Mouse (Mus musculus) spleen, postnatal 14 days (tissue): ENCODE results near the gene Pomt2.
"Not testable (repeated sequence)": the region's sequence is repeated elsewhere in the genome, so short reads cannot be mapped to it uniquely, and the experiment has no call there.

Experiments
- DNase-seq, 2 experiments: peaks; one replicate each; pipeline ENCODE4 v3.0.0; 2021 to 2022; ENCODE audit warnings: low spot score in 2 of 2

Pomt2 gene

GRCm38 (mm10) chr12:87147395-87148089, at the start of gene Pomt2:
Gene Pomt2 (minus strand): TSS chr12:87147968.
- peak; percentile 76 to 82 for DNase-seq

DNA sequence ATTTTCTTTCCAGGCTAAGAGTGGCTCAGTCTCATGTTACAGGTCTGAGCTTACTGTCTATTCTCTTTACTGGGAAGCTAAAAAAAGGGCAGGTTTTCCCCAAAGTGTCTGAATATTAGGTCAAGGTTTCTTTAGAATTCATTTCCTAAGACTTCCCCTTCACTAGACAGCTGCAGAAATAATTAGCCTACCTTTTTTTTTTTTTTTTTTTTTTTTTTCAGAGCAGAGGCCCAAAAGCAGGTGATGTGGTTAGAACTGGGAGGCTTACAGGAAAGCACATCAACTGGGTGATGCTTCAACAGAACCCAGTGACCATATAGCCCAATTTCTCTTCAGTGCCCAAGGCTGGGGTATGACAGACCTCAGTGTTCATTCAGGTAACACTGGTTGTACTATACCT, 48.5 kb upstream of the Pomt2 start:
- DNase-seq = no peak

- DNase-seq = no peak
These were observed 47.3 kb upstream of the Pomt2 start for GRCm38 (mm10) chr12:87195069-87195468.

DNA sequence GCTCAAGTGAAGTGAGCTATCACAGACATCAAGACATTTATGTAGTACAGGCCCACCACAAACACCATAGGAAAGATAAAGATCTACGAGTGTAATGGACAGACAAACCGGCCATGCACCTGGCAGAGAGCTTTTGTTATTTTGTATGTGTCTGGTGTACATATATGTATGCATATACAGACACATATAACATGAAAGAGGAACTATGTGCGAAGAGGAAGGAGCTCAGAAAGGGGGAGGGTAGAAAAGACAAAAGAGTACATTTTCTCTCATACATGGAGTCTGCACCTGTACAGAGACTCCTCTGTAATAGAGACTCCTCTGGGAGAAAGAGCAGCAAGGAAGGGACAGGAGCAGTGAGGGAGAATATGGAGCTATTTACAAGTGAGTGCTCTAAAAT, 45.2 kb upstream of the Pomt2 start:
- DNase-seq = no peak

- DNase-seq = no peak
These were observed 29.9 kb upstream of the Pomt2 start for GRCm38 (mm10) chr12:87177631-87178030.

DNA sequence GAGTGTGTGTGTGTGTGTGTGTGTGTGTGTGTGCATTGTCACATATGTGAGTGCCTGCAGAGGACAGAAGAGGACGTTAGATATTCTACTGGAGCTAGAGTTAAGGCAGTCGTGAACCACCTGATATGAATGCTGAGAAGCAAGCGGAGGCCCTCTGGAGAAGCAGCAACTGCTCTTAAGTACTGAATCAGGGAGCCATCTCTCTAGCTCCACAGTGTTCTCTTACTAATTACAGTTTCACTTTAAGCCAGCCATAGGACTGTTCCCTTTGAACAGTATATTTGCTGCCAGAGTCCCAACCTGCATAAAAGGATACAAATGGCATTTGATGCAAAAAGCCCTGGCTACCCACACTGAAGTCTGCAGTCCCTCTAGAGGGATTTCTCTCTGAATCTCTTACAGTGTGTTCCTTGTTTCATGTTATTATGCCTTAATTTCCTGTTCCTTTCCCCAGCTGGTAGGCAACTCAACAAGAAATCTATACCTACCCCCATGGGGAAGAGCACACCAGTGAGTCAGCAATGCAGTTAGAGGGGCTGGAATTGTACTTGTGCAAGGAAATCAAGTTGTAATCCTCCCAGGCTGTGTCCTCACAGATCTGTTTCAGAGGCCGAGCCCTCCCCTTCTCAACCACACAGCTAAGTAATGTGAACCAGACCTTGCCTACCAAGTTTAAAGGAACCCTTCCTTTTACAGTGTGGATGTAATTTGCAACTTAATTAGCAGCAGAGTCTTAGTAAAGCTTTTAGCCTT, 27.6 kb upstream of the Pomt2 start:
- no peak for DNase-seq

DNA sequence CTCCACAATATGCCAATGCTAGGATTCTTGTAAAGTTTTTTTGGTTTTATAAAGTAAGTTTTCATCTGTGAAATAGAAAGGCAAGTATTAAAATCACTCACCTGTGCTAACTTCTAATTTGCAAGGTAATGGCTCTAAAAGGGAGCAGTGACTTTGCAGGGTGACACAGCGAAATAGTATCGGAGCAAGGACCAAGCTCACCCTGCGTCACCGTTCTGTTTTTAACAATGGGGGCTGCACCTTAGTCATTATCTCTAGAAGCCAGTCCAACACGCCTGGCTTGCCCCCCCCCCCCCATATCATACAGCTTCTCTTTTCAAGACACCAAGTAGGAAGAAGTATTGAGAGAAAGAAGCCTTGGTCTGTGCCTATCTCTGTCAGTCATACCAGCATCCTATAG, 13.0 kb upstream of the Pomt2 start:
- DNase-seq = no peak

- DNase-seq = no peak
These were observed 12.5 kb upstream of the Pomt2 start for GRCm38 (mm10) chr12:87160310-87160709.

DNA sequence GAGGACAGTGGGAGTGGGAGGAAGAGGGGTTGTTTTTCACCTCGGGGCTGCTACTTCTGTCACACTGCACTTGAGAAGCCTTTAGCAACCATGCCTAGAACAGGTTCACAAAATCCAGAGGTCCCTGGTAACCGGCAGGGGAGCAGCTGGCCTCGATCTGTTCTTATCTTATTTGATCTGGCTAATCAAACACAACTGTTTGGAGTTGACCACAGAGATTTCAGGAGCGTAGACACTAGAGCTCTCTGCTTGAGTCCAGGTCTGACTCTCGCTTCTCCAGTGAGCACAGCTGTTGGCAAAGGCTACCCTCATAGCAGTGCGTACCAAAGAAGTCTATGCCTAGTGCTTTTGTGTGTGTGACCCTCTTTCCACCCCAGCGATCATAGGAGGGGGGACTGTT, 10.3 kb upstream of the Pomt2 start:
- no peak for DNase-seq

DNA sequence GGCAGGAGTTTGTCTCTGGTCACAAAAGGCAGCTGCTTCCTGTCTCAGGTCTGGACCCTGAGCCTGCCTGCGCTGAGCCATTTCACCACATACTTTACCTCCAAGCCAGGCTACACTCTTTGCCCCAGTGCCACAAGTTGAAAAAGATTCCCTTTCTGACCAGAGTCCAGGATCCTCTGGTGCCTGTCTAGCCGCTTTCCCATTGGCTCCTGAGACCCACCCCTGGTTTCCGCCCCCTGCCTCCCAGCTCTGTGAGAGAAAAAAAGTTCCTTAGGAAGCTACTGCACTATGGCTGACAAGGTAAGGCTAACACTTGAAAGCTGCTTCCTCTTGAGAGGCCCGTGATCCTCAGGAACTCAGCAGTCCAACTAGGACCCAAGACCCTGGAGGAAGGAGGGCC, 9.6 kb upstream of the Pomt2 start:
- no peak for DNase-seq

DNA sequence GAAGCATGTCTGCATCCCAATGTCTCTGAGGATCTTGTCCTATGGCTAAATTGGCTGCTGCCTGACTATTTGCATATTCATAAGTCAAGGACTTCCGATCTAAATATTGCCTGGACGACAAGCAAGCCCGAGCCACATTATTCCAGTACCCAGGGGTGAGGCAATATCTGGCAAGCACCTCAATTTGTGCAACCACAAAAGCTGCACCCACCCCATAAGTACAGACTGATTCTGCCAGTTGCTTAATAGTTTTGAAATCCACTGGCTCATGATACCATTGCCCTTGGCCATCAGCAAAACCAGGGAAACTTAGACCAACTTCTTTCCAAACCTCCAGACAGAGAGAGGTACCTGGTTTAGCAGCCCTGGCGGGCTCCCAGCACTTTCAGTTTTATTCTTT, 6.7 kb upstream of the Pomt2 start:
- DNase-seq = not testable (repeated sequence)

DNA sequence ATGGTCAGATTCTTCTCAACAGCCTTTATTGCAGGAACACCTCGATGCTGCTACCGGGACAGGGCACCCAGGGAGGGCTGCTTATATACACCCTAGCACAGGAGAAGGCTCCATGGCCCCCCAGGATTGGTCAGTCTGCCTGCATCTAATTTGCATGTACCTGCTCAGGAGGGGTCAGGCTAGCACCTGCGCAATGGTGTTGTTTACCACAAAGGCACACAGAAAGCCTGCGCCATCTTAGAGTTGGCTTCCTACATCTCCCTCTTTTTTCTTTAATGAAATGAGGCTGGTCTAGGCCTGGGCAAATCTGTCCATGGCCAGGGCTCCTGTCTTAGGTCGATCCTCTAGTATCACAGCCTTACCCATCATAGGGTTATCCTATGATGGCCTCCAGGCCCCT, 1.7 kb upstream of the Pomt2 start:
- DNase-seq = no peak

- no peak for DNase-seq
These were observed 368 bp upstream of the Pomt2 start for GRCm38 (mm10) chr12:87148136-87148535.

DNA sequence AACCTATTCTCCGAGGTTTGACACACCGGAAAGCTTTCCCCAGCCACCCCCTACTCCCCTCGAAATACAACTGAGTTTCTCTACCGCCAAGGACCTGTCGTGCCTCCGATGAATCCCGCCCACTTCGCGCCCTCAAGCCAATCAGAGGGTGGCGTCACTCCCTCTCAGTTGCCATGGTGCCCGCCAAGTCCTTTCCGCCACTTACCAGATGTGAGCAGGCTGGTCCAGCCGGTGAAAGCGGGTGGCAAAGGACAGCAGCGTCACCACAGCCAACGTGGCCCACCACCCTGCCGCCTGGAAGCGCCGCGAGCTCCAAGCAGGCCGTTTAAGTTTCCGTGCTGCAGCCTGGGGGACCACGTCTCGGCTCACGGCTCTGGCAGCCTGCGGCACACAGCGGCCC, 802 bp downstream of the Pomt2 start, which contains the start of gene Gstz1:
TSS of gene Gstz1 (plus strand) at position 200 of the 400 bp plus-strand sequence.
- peak; percentile 83 to 87 for DNase-seq

DNA sequence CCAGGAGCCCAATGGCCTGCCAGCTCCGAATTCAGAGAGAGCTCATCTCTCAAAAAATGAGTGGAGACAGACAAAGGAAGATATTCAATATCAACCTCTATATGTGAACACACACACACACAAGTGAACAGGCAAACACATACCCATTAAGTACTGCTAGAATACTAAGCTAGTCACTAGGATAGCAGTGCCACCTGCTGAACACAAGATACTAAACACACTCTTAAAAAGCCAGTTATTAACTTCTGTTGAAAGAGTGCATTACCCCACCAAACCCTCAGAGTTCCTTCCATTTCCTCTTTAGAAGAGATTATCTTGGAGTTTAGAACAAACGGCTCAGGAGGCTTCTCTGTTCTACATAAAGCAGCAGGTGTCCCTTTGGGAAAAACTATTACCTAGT, 5.6 kb downstream of the Pomt2 start:
- DNase-seq = no peak

DNA sequence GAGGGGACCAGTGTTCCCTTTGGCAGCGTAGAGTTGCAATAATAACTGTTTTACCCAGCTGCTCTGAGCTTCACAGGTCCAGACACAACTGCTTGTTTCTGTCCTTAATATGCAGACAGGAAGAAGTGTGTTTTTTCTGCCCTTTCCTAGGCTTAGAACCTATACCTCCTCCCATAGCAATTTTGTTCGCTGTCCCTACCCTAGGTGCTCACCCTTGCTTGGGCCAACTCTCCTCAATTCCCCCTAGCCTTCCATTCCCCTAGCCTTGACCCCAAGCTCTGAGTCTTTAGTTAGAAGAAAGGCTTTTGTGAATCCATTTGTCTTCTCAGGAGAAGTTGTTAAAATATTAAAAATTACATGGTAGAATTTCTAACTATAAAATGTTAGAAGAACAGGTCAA, 9.0 kb downstream of the Pomt2 start:
- DNase-seq = no peak

- no peak for DNase-seq
These were observed 9.4 kb downstream of the Pomt2 start for GRCm38 (mm10) chr12:87138342-87138701.

DNA sequence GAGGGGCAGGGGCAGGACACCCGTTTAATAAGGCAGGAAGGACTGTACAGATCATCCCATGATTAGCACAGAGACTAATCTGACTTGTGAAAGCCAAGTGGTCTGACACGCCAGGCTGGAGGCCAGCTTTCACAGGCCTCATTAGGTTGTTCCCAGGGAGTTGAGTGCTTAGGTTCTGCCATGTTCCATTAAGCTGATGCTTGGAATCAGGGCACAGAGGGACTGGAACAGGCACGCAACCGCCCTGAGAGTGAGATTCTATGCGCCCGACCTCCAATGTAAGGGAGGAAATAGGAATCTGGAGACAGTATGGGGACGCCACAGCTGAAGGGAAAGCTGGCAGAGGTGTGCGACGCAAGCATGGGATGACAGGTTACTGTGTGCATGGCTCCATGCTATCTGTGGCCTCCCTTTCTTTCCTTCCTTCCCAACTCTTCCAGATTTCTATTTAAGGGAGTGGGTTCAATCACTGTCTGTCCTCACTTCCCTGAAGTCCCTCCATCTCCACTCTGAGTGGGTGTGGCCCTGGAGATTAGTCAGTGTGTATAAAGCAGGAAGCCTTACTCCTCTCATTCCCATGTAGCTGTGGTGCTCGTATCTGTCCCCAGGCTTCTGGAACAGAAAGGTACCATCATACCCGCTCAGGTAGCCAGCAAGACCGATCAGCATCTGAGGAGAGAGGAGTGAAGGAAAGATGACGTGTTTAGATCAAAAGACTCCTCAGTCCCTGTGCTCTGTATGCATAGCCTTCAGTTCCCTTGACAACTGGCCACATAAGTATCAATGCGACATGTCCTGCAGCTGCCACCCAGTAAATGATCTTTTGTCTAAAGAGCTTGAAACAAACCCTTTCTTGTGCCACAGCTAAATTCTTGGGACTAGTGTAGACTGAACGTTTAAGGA, 10.1 kb downstream of the Pomt2 start:
- no peak for DNase-seq

DNA sequence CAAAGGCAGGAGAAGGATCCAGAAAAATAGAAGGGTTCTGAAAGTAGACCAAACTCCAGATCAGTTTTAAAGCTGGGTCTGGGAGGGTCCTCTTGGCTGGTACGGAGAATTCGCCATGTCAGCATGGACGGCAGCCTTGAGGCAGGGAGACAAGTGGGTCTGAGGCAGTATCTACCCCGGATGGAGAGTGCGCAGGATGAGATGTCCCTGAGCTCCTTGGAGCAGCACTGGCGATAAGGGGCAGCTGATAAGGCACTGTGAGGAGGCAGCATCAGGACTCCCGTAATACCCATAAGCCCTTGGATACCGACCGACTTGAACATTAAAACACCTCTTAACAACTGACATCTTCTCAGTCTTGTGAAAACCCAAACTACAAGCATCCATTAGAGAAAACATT, 15.0 kb downstream of the Pomt2 start:
- DNase-seq = no peak

DNA sequence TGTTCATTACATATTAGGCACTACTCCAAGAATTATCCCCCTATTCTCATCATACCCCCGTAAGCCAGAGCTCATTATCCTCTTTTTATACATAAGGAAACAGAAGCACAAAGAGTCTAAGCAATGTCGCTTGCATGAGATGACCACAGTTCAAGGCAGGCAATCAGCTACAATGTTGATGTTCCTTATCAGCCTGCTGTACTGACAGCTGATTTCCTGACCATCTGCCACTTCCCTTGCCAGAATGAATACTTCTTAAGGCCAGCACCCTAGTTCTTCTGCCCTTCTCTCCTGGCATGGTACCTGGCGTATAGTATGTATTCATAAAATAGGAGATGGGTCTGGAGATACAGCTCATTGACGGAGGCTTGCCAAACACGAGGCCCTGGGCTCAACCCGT, 15.6 kb downstream of the Pomt2 start:
- no peak for DNase-seq

DNA sequence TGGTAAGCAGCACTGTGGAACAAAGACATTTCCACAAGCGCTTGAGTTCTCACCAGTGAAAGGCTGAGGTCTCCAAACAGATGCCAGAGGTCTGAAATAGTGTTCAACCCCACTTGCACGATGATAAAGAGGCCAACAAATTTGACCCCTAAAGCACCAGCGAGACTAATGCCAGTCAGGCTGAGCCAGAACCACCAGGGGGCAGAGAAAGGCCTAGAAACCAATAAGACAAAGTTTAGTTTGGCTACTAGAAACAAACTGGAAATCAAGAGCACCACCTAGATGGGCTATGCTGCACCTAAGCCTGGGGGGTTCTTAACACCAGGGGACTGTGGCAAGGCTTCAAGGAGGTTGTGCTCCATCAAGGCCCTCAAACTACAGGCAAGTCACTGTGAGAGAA, 16.1 kb downstream of the Pomt2 start:
- peak in 1 of 2 experiments; percentile 25 for DNase-seq

- DNase-seq = no peak
These were observed 16.6 kb downstream of the Pomt2 start for GRCm38 (mm10) chr12:87131181-87131580.
